Mouse (Mus musculus): ENCODE data around the gene Ntng1. TPM values are rescaled to one million over a fixed set of nuclear protein-coding genes. Genes with fewer than 3 reads are reported as not detected.

The Ntng1 gene
- polyA plus RNA-seq, 1 experiment from 2014 or later = 48.9 TPM

GRCm38 (mm10) chr3:109970181-109970580, 173.6 kb downstream of the Ntng1 start:
- no peak overlapping the region for H3K4me3 ChIP-seq
- H3K27ac ChIP-seq = no peak overlapping the region
- no peaks in the 10 kb centered on the region for H3K36me3 ChIP-seq (replicated peaks)
- H3K9me3 ChIP-seq = no peaks in the 10 kb centered on the region
- H3K9ac ChIP-seq = no peak overlapping the region
- H3K4me1 ChIP-seq = no peaks in the 10 kb centered on the region
- H3K4me2 ChIP-seq = no peak overlapping the region
- ATAC-seq (replicated peaks) = no peak
- H3K27me3 ChIP-seq (replicated peaks) = no peaks in the 10 kb centered on the region

GRCm38 (mm10) chr3:109962631-109963030, 181.2 kb downstream of the Ntng1 start:
- Histone ChIP-seq H3K4me2 (no peak overlapping the region), H3K9ac (no peak overlapping the region), H3K27me3 (replicated peaks) (no peaks in the 10 kb centered on the region), H3K36me3 (replicated peaks) (no peaks in the 10 kb centered on the region), H3K4me3 (no peak overlapping the region), H3K9me3 (no peaks in the 10 kb centered on the region), H3K27ac (no peak overlapping the region), H3K4me1 (no peaks in the 10 kb centered on the region)
- WGBS = 60% methylated on average over 2 of the region's 2 CpGs
- ATAC-seq (replicated peaks) = no peak

- no peaks in the 10 kb centered on the region for H3K9me3 ChIP-seq
- no peak overlapping the region for H3K4me3 ChIP-seq
- H3K27ac ChIP-seq = no peak overlapping the region
- no peak overlapping the region for H3K9ac ChIP-seq
- ATAC-seq (replicated peaks) = no peak
- H3K4me2 ChIP-seq = no peak overlapping the region
- no peaks in the 10 kb centered on the region for H3K4me1 ChIP-seq
- no peaks in the 10 kb centered on the region for H3K36me3 ChIP-seq (replicated peaks)
- WGBS = 90% methylated on average over 1 of the region's 1 CpGs
- no peaks in the 10 kb centered on the region for H3K27me3 ChIP-seq (replicated peaks)
These were observed 200.9 kb downstream of the Ntng1 start for GRCm38 (mm10) chr3:109942960-109943359.

- no peaks in the 10 kb centered on the region for H3K27me3 ChIP-seq (replicated peaks)
- H3K9me3 ChIP-seq = no peaks in the 10 kb centered on the region
- H3K27ac ChIP-seq = no peak overlapping the region
- no peak overlapping the region for H3K9ac ChIP-seq
- H3K4me2 ChIP-seq = no peak overlapping the region
- H3K4me1 ChIP-seq = no peaks in the 10 kb centered on the region
- H3K36me3 ChIP-seq (replicated peaks) = no peaks in the 10 kb centered on the region
- ATAC-seq (replicated peaks) = no peak
- H3K4me3 ChIP-seq = no peak overlapping the region
- 82% methylated on average over 2 of the region's 2 CpGs for WGBS
These were observed 206.2 kb downstream of the Ntng1 start for GRCm38 (mm10) chr3:109937634-109938033.

- no peaks in the 10 kb centered on the region for H3K36me3 ChIP-seq (replicated peaks)
- H3K27me3 ChIP-seq (replicated peaks) = no peaks in the 10 kb centered on the region
- no peak overlapping the region for H3K4me3 ChIP-seq
- H3K4me1 ChIP-seq = no peaks in the 10 kb centered on the region
- H3K9ac ChIP-seq = no peak overlapping the region
- no peak overlapping the region for H3K4me2 ChIP-seq
- H3K9me3 ChIP-seq = no peaks in the 10 kb centered on the region
- WGBS = 79% methylated on average over 3 of the region's 3 CpGs
- ATAC-seq (replicated peaks) = no peak
- H3K27ac ChIP-seq = no peak overlapping the region
These were observed 207.5 kb downstream of the Ntng1 start for GRCm38 (mm10) chr3:109936275-109936674.

- H3K9ac ChIP-seq = no peak overlapping the region
- no peak overlapping the region for H3K4me3 ChIP-seq
- no peaks in the 10 kb centered on the region for H3K27me3 ChIP-seq (replicated peaks)
- H3K4me1 ChIP-seq = no peaks in the 10 kb centered on the region
- no peak overlapping the region for H3K27ac ChIP-seq
- ATAC-seq (replicated peaks) = no peak
- H3K4me2 ChIP-seq = no peak overlapping the region
- no peaks in the 10 kb centered on the region for H3K36me3 ChIP-seq (replicated peaks)
- H3K9me3 ChIP-seq = no peaks in the 10 kb centered on the region
- 80% methylated on average over 8 of the region's 8 CpGs for WGBS
These were observed 211.6 kb downstream of the Ntng1 start for GRCm38 (mm10) chr3:109932261-109932660.

GRCm38 (mm10) chr3:109931021-109931420, 212.8 kb downstream of the Ntng1 start:
- H3K4me3 ChIP-seq = no peak overlapping the region
- H3K27ac ChIP-seq = no peak overlapping the region
- 73% methylated on average over 5 of the region's 5 CpGs for WGBS
- no peak overlapping the region for H3K9ac ChIP-seq
- H3K4me1 ChIP-seq = no peaks in the 10 kb centered on the region
- no peaks in the 10 kb centered on the region for H3K27me3 ChIP-seq (replicated peaks)
- no peaks in the 10 kb centered on the region for H3K36me3 ChIP-seq (replicated peaks)
- no peak overlapping the region for H3K4me2 ChIP-seq
- no peaks in the 10 kb centered on the region for H3K9me3 ChIP-seq
- no peak for ATAC-seq (replicated peaks)

GRCm38 (mm10) chr3:109923788-109924187, 220.0 kb downstream of the Ntng1 start:
- H3K27ac ChIP-seq = no peak overlapping the region
- H3K27me3 ChIP-seq (replicated peaks) = no peaks in the 10 kb centered on the region
- no peak overlapping the region for H3K4me3 ChIP-seq
- no peaks in the 10 kb centered on the region for H3K36me3 ChIP-seq (replicated peaks)
- 0 out of 2 replicates have a peak, but pooled peaks cover 3% of the 10 kb centered on the region for H3K4me1 ChIP-seq
- no peak overlapping the region for H3K4me2 ChIP-seq
- no peaks in the 10 kb centered on the region for H3K9me3 ChIP-seq
- ATAC-seq (replicated peaks) = no peak
- no peak overlapping the region for H3K9ac ChIP-seq
- 67% methylated on average over 4 of the region's 4 CpGs for WGBS

- H3K9me3 ChIP-seq = no peaks in the 10 kb centered on the region
These were observed 224.8 kb downstream of the Ntng1 start for GRCm38 (mm10) chr3:109918996-109919395.

GRCm38 (mm10) chr3:109917926-109918694, 225.7 kb downstream of the Ntng1 start:
- ATAC-seq (replicated peaks) = peak; percentile 86
- Histone ChIP-seq H3K36me3 (replicated peaks) (no peaks in the 10 kb centered on the region), H3K27ac (peak overlapping the region; percentile 57), H3K9ac (no peak overlapping the region), H3K9me3 (no peaks in the 10 kb centered on the region), H3K27me3 (replicated peaks) (no peaks in the 10 kb centered on the region), H3K4me1 (peaks cover 18% of the 10 kb centered on the region), H3K4me3 (no peak overlapping the region), H3K4me2 (no peak overlapping the region)
- 46% methylated on average over 8 of the region's 8 CpGs for WGBS

More at GRCm38 (mm10) chr3:109918996-109919395, 224.8 kb downstream of the Ntng1 start:
- no peak overlapping the region for H3K4me3 ChIP-seq
- no peaks in the 10 kb centered on the region for H3K36me3 ChIP-seq (replicated peaks)
- no peak overlapping the region for H3K9ac ChIP-seq
- no peak overlapping the region for H3K4me2 ChIP-seq
- WGBS = 66% methylated on average over 3 of the region's 3 CpGs
- ATAC-seq (replicated peaks) = no peak
- H3K27ac ChIP-seq = peak overlapping the region; percentile 57
- H3K4me1 ChIP-seq = peaks cover 18% of the 10 kb centered on the region
- no peaks in the 10 kb centered on the region for H3K27me3 ChIP-seq (replicated peaks)

GRCm38 (mm10) chr3:109917077-109917476, 226.7 kb downstream of the Ntng1 start:
- peaks cover 18% of the 10 kb centered on the region for H3K4me1 ChIP-seq
- peak overlapping the region; percentile 53; the same call in 1 of the 2 replicates for H3K27ac ChIP-seq
- no peak for ATAC-seq (replicated peaks)
- no peak overlapping the region for H3K9ac ChIP-seq
- H3K4me3 ChIP-seq = no peak overlapping the region
- 40% methylated on average over 4 of the region's 4 CpGs for WGBS
- H3K4me2 ChIP-seq = no peak overlapping the region
- no peaks in the 10 kb centered on the region for H3K9me3 ChIP-seq
- no peaks in the 10 kb centered on the region for H3K36me3 ChIP-seq (replicated peaks)
- no peaks in the 10 kb centered on the region for H3K27me3 ChIP-seq (replicated peaks)

GRCm38 (mm10) chr3:109914226-109914625, 229.6 kb downstream of the Ntng1 start:
- Histone ChIP-seq H3K27me3 (replicated peaks) (no peaks in the 10 kb centered on the region), H3K36me3 (replicated peaks) (no peaks in the 10 kb centered on the region), H3K9ac (no peak overlapping the region), H3K4me3 (no peak overlapping the region), H3K4me2 (no peak overlapping the region), H3K9me3 (no peaks in the 10 kb centered on the region), H3K4me1 (peaks cover 15% of the 10 kb centered on the region), H3K27ac (no peak overlapping the region)
- ATAC-seq (replicated peaks) = no peak
- 84% methylated on average over 5 of the region's 5 CpGs for WGBS

GRCm38 (mm10) chr3:109890600-109890999, 253.2 kb downstream of the Ntng1 start:
- Histone ChIP-seq H3K27ac (no peak overlapping the region), H3K4me2 (no peak overlapping the region), H3K9ac (no peak overlapping the region), H3K4me1 (no peaks in the 10 kb centered on the region), H3K36me3 (replicated peaks) (no peaks in the 10 kb centered on the region), H3K4me3 (no peak overlapping the region), H3K9me3 (no peaks in the 10 kb centered on the region), H3K27me3 (replicated peaks) (no peaks in the 10 kb centered on the region)
- no peak for ATAC-seq (replicated peaks)
- WGBS = 68% methylated on average over 1 of the region's 1 CpGs

Measured in midbrain, embryonic 15.5 days (tissue).